Comparison of ENCODE assay signal across 8 mouse cellular contexts in the genomic region with DNA sequence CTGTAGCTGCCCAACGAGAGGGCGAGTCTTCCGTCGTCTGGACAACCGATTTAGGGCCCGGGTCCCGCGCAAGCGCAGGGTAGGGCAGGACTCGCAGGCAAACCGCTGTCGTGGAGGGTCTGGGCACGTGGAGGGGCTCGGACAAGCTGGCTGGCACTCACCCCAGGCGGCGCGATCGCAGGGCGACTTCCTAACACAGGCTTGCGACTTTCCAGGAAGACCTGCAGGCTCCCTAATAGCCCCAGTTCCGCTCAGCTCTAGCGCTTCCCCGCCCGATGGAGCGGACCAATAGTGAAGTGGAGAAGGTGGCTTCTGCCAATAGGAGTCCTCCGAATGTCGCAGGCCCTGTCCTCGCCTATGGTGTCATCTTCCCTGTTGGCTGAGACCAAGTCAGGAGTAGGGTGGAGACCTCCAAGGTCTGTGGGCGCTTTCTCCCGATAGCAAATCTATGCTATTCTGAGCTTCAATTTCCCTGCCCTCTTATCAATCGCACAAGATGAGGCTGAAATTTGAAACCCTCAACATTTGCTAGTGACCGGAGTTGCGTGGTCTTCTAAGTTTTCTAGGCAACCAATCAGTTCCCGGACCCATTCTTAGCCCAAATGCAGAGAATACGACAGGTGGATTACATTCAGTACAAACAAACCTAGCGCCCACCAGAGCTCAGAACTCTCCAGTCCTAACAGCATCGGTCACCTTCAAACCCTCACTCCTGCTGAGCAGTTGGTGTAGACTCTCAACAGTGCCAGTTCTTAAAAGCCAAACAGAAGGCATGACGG. TPM values are rescaled to one million over a fixed set of nuclear protein-coding genes. Genes with fewer than 3 reads are reported as not detected.
DNase-seq lines count a peak whose midpoint lies in the region; ATAC-seq and TF ChIP-seq lines count a peak whose summit lies in the region.

No protein-coding gene starts in this region.

- 18% methylated on average over 38 of the region's 38 CpGs for WGBS in hindbrain, embryonic 13.5 days

- no peaks in the 10 kb centered on the region for H3K9me3 ChIP-seq in hindbrain, embryonic 13.5 days

- peak overlapping the region; percentile 51 for H3K4me3 ChIP-seq in hindbrain, embryonic 13.5 days

- peaks cover 8% of the 10 kb centered on the region; the same call in 1 of the 2 replicates for H3K4me1 ChIP-seq in hindbrain, embryonic 13.5 days (replicated peaks)

- H3K36me3 ChIP-seq in hindbrain, embryonic 13.5 days: no peaks in the 10 kb centered on the region

- POLR2A ChIA-PET in Patski (lab: Charles Lee): interaction anchor here (1.1 kb wide), 1 partner anchor 48 kb away, joined by 5 read pairs; no protein-coding TSS in a partner anchor

- in situ Hi-C loops in Patski (cut with MboI; ENCODE audit: low pct_unique_long_range_greater_than_20kb): loop anchor here (5.0 kb wide), 1 partner anchor 59 kb away; the partner anchor contains the start of gene Ftsj1

- DNase-seq in Patski (ENCODE audit: low read depth, low spot score): peak; percentile 17
- peak; percentile 85 to 88 for DNase-seq in cerebellum, postnatal 10 days
- peak; percentile 63 to 73 for DNase-seq in frontal cortex, postnatal 14 days (ENCODE audit: low spot score in 2 of 2)
- DNase-seq in layer of hippocampus, postnatal 25 days (ENCODE audit: extremely low spot score in 1 of 2, low spot score in 1 of 2): peak; percentile 48 to 50
- peak; percentile 74 for DNase-seq in lung, postnatal 14 days
- DNase-seq in ovary, postnatal 36 days (ENCODE audit: low spot score): peak; percentile 74
- peak; percentile 81 for DNase-seq in thymus, postnatal 14 days

- ATAC-seq in Patski: peak; percentile 100
- peak; percentile 97 for ATAC-seq in hindbrain, embryonic 13.5 days (ENCODE audit: low FRiP score)

- peak overlapping the region; percentile 60 for H3K4me2 ChIP-seq in hindbrain, embryonic 13.5 days

- H3K27me3 ChIP-seq in Patski: no peaks in the 10 kb centered on the region
- H3K27me3 ChIP-seq in hindbrain, embryonic 13.5 days: no peaks in the 10 kb centered on the region

- no peak for TF ChIP-seq CTCF in Patski (IDR thresholded peaks at IDR 0.05)

- peak overlapping the region; percentile 67 for H3K9ac ChIP-seq in hindbrain, embryonic 13.5 days

- CTCF ChIA-PET in Patski (lab: Charles Lee): interaction anchor here (0.9 to 1.1 kb wide), 2 partner anchors 18 to 61 kb away, joined by 3 to 4 read pairs; no protein-coding TSS in a partner anchor

- H3K27ac ChIP-seq in hindbrain, embryonic 13.5 days: peak overlapping the region; percentile 79

RNA-seq across cellular contexts. Expression of gene Ebp, which starts 0.5 kb away (rescaled TPM):
- 51.1 TPM for polyA plus RNA-seq in Patski (2021)
- 26.4 and 29.5 TPM in 2 replicates for polyA plus RNA-seq in hindbrain, embryonic 13.5 days (2015; fragmentation: Nextera tagmentation; extraction: Ambion mirVana)
- total RNA-seq in layer of hippocampus, postnatal 25 days (2021): 10 to 100 TPM; 36.1 to 38.4 TPM

RNA-seq across cellular contexts. Expression of gene Porcn, which starts 13.5 kb away (rescaled TPM):
- 13.8 TPM for polyA plus RNA-seq in Patski (2021)
- 43.4 and 50.0 TPM in 2 replicates for polyA plus RNA-seq in hindbrain, embryonic 13.5 days (2015; fragmentation: Nextera tagmentation; extraction: Ambion mirVana)
- 100 to 1,000 TPM in 1 of 2 experiments, 10 to 100 TPM in 1; 94.5 to 101 TPM for total RNA-seq in layer of hippocampus, postnatal 25 days (2021)

RNA-seq across cellular contexts. Expression of gene Tbc1d25, which starts 16.8 kb away (rescaled TPM):
- 15.5 TPM for polyA plus RNA-seq in Patski (2021)
- polyA plus RNA-seq in hindbrain, embryonic 13.5 days (2015; fragmentation: Nextera tagmentation; extraction: Ambion mirVana): 19.8 and 21.0 TPM in 2 replicates
- total RNA-seq in layer of hippocampus, postnatal 25 days (2021): 10 to 100 TPM; 13.3 to 13.9 TPM

RNA-seq across cellular contexts. Expression of gene Rbm3, which starts 47.1 kb away (rescaled TPM):
- 255 TPM for polyA plus RNA-seq in Patski (2021)
- polyA plus RNA-seq in hindbrain, embryonic 13.5 days (2015; fragmentation: Nextera tagmentation; extraction: Ambion mirVana): 336 and 358 TPM in 2 replicates
- total RNA-seq in layer of hippocampus, postnatal 25 days (2021): 100 to 1,000 TPM in 1 of 2 experiments, 10 to 100 TPM in 1; 94.0 to 137 TPM

RNA-seq across cellular contexts. Expression of gene Ftsj1, which starts 59.4 kb away (rescaled TPM):
- polyA plus RNA-seq in Patski (2021): 38.1 TPM
- 46.9 and 48.4 TPM in 2 replicates for polyA plus RNA-seq in hindbrain, embryonic 13.5 days (2015; fragmentation: Nextera tagmentation; extraction: Ambion mirVana)
- total RNA-seq in layer of hippocampus, postnatal 25 days (2021): 10 to 100 TPM; 23.2 to 29.7 TPM

Comparison
In these comparisons a context has a peak if more than half of its experiments do, and no peak if none do; other contexts are left out.
1. Peak in every context shown above with its lines: DNase-seq, ATAC-seq, H3K4me3 ChIP-seq and H3K27ac ChIP-seq.
2. DNase-seq: peak in every context shown above with its lines; median percentile 86 in cerebellum, postnatal 10 days; 81 in thymus, postnatal 14 days; 74 in lung, postnatal 14 days; 74 in ovary, postnatal 36 days; 68 in frontal cortex, postnatal 14 days; 49 in layer of hippocampus, postnatal 25 days; 17 in Patski.